21 mouse cellular contexts compared by ENCODE assay signal in genomic region chrX:166516631-166517030, GRCm38 (mm10).
"Had no signal": no experiment of that assay in that cellular context is flagged by ENCODE, and none has a peak within 500 bp of the region (broad histone marks: within the 10 kb centered on the region; RNA-seq: fewer than 3 reads in every experiment).

No protein-coding gene starts in this region.

- H3K4me2 ChIP-seq: lung, embryonic 15.5 days; midbrain, embryonic 11.5 days; midbrain, embryonic 13.5 days; neural tube, embryonic 13.5 days; neural tube, embryonic 15.5 days had no signal

- H3K36me3 ChIP-seq: lung, embryonic 15.5 days; midbrain, embryonic 13.5 days; neural tube, embryonic 13.5 days; neural tube, embryonic 15.5 days had no signal

- H3K27ac ChIP-seq: lung, embryonic 15.5 days; macrophage; midbrain, embryonic 13.5 days; neural tube, embryonic 13.5 days; neural tube, embryonic 15.5 days had no signal

- H3K9me3 ChIP-seq: lung, embryonic 15.5 days; megakaryocyte, embryonic 14.5 days; midbrain, embryonic 13.5 days; neural tube, embryonic 13.5 days; neural tube, embryonic 15.5 days had no signal

- H3K9ac ChIP-seq: lung, embryonic 15.5 days; midbrain, embryonic 13.5 days; neural tube, embryonic 13.5 days; neural tube, embryonic 15.5 days had no signal

- H3K4me3 ChIP-seq: lung, embryonic 15.5 days; megakaryocyte, embryonic 14.5 days; midbrain, embryonic 13.5 days; myocyte; neural tube, embryonic 13.5 days; neural tube, embryonic 15.5 days had no signal

- H3K4me1 ChIP-seq: midbrain, embryonic 13.5 days; neural tube, embryonic 13.5 days; neural tube, embryonic 15.5 days had no signal

- H3K27me3 ChIP-seq: lung, embryonic 15.5 days had no signal

- DNase-seq: lung, adult 2 months; lung, postnatal 14 days; lung, postnatal 36 days; retina, postnatal 1 day; right cerebral cortex, adult 18-20 months; right cerebral cortex, postnatal 25 days; right cerebral cortex, postnatal 4 days; spleen, adult 18-20 months; thymus, adult 18-20 months; thymus, postnatal 14 days; thymus, postnatal 36 days had no signal

- ATAC-seq: lung, postnatal 0 days; midbrain, embryonic 13.5 days; midbrain, embryonic 16.5 days had no signal
